Mouse (Mus musculus) brain, embryonic 14.5 days (tissue): ENCODE measurements around the gene Ccdc194.

Source experiments
- CTCF ChIP-seq: fragments of 200-500 bp; IDR thresholded peaks from 2 replicates; pipeline ENCODE4 v1.5.1; 2012; ENCODE audit warnings: inconsistent platforms, mild to moderate bottlenecking, moderate library complexity, borderline replicate concordance; ENCODE audit not compliant: insufficient read depth, insufficient read length; ENCODE audit errors: extremely low read depth
- POLR2A ChIP-seq: fragments of 200-500 bp; IDR thresholded peaks from 2 replicates; pipeline ENCODE4 v1.6.1; 2012; ENCODE audit warnings: mild to moderate bottlenecking, inconsistent platforms, borderline replicate concordance; ENCODE audit not compliant: poor library complexity, insufficient read depth, insufficient read length, severe bottlenecking; ENCODE audit errors: extremely low read depth

GRCm38 (mm10) chr8:71570291-71570954 lies 44.9 kb upstream of the Ccdc194 start:
- TF ChIP-seq CTCF (no peak), POLR2A (peak; percentile 27; the same call in 1 of the 2 replicates)
